Mouse (Mus musculus): ENCODE measurements around the gene Mvb12b.

DNA sequence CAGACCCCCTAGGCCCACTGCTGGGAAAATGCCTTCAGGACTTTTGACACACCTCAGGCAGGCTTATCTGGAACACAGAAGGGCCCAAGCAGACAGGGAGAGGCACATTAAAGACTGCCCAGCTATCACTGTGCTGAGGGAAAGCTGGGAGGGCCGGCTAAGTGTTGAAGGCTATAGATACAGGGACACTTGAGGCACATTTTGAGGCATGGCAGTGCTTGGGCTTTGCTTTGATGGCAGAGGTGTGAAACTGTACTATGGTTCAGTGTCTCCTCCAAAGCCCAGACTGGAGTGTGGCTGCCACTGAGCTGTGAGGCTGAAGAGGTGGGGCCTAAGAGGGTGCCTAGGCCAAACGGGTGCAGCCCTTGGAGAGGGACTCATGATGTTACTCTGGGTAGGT, 44.1 kb downstream of the Mvb12b start:
- TF ChIP-seq CTCF (IDR thresholded peaks at IDR 0.05; ENCODE audit: extremely low read depth, insufficient read depth, insufficient read length, insufficient replicate concordance) = no peak
- no peak for TF ChIP-seq POLR2A (IDR thresholded peaks at IDR 0.05; ENCODE audit: low read depth, low read length)
